Mouse (Mus musculus): Measurements from ENCODE around the gene Hdgf. TPM values are rescaled to one million over a fixed set of nuclear protein-coding genes. Genes with fewer than 3 reads are reported as not detected.

The Hdgf gene
- total RNA-seq, 2 experiments from 2014 or later: 121 to 125 TPM

- DNase-seq (ENCODE audit: low spot score in 2 of 2): no peak
Observed at GRCm38 (mm10) chr3:87944838-87945600, 38.9 kb downstream of the Hdgf start.

- no peak for DNase-seq (ENCODE audit: low spot score in 2 of 2)
Observed at GRCm38 (mm10) chr3:87945781-87946540, 39.8 kb downstream of the Hdgf start.

GRCm38 (mm10) chr3:87946541-87946860 is 40.4 kb downstream of the Hdgf start:
- DNase-seq (ENCODE audit: low spot score in 2 of 2): no peak

GRCm38 (mm10) chr3:87947056-87947810 is 41.1 kb downstream of the Hdgf start:
- DNase-seq (ENCODE audit: low spot score in 2 of 2): no peak

- DNase-seq (ENCODE audit: low spot score in 2 of 2): no peak
Observed at GRCm38 (mm10) chr3:87947811-87948199, 41.7 kb downstream of the Hdgf start.

- DNase-seq (ENCODE audit: low spot score in 2 of 2): no peak
Observed at GRCm38 (mm10) chr3:87948378-87949265, 42.5 kb downstream of the Hdgf start, which contains the start of gene Crabp2. Gene Crabp2 (plus strand): TSS chr3:87948666.

- no peak for DNase-seq (ENCODE audit: low spot score in 2 of 2)
Observed at GRCm38 (mm10) chr3:87949266-87949954, 43.3 kb downstream of the Hdgf start.

- no peak for DNase-seq (ENCODE audit: low spot score in 2 of 2)
Observed at GRCm38 (mm10) chr3:87949955-87950515, 43.9 kb downstream of the Hdgf start.

- no peak for DNase-seq (ENCODE audit: low spot score in 2 of 2)
Observed at GRCm38 (mm10) chr3:87951946-87952345, 45.8 kb downstream of the Hdgf start.

GRCm38 (mm10) chr3:87952440-87952839 is 46.3 kb downstream of the Hdgf start:
- no peak for DNase-seq (ENCODE audit: low spot score in 2 of 2)

- no peak for DNase-seq (ENCODE audit: low spot score in 2 of 2)
Observed at GRCm38 (mm10) chr3:87958056-87958455, 51.9 kb downstream of the Hdgf start.

- DNase-seq (ENCODE audit: low spot score in 2 of 2): no peak
Observed at GRCm38 (mm10) chr3:87958476-87958875, 52.4 kb downstream of the Hdgf start.

GRCm38 (mm10) chr3:87958967-87959366 is 52.8 kb downstream of the Hdgf start:
- DNase-seq (ENCODE audit: low spot score in 2 of 2): no peak

- no peak for DNase-seq (ENCODE audit: low spot score in 2 of 2)
Observed at GRCm38 (mm10) chr3:87959371-87959770, 53.2 kb downstream of the Hdgf start.

GRCm38 (mm10) chr3:87960191-87960585 is 54.1 kb downstream of the Hdgf start:
- no peak for DNase-seq (ENCODE audit: low spot score in 2 of 2)

- peak; percentile 85 to 87 for DNase-seq (ENCODE audit: low spot score in 2 of 2)
Observed at GRCm38 (mm10) chr3:87960586-87961191, 54.6 kb downstream of the Hdgf start.
